Mouse (Mus musculus) thymus, postnatal 25 days (tissue): ENCODE measurements around the gene Nol9.
A peak's percentile ranks its signal among the peaks of the same experiment; 100 is the strongest.

Experiments used
- DNase-seq: peaks from one replicate; pipeline ENCODE4 v3.0.0; 2022

Gene Nol9

DNA sequence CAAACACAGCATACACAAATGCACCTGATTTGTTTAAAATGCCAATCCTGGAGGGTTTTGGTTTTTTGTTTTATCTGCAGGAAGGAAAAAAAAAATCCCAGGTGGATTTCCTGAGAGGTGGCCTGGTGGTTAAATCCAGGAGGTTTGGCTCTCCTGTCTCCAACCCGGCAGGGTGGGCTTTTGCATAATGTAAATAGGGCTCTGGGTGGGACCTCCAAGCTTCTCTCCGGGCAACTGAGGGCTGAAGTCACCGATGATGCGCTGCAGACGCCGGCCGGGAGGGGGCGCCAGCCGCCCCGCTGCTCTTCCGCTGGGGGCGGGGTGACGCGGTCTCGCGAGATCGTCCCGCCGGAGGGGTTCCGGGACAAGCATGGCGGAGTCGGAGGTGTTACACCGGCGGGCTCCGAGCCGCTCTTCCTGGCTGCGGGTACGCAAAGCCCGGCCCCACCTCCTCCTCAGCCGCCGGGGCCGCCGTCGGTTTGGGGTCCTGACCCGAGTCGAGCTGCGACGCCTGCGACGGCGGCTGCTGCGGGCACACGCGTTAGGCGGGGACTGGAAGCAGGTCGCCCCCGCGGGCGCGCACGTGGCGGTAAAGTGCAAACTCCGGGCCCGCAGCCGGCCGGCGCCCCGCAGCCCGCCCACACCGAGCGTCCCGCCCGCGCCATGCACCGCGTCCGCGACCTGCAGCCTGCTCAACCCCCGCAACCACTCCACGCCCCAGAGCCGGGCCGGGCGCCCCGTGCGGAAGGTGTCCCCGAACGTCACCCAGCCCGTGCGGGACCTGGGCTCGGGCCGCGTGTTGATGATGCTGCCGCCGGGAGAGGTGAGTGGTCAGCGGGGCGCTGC, at the start of gene Nol9:
Gene Nol9 (plus strand): TSS at position 337 of the 846 bp plus-strand sequence.
- DNase-seq = peak; percentile 96

DNA sequence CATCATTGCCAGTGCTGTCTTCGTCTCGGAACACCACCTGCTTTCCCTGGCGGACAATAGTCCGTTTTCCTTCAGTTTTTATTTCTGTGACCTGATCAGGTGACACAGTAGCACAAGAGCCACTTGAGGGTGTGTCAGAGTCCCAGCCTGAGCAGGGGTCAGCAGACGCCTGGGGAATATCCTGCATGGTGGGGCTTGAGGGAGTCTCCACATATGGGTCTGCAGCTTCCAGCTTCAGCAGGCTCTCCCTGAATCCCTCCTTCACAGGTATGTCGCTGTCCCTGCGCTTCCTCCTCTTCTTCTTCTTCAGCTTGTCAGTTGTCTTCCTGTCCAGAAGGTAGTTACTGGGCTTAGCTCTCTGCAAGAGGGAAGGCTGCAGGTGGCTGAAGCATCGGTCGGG, 47.0 kb upstream of the Nol9 start:
- no peak for DNase-seq

DNA sequence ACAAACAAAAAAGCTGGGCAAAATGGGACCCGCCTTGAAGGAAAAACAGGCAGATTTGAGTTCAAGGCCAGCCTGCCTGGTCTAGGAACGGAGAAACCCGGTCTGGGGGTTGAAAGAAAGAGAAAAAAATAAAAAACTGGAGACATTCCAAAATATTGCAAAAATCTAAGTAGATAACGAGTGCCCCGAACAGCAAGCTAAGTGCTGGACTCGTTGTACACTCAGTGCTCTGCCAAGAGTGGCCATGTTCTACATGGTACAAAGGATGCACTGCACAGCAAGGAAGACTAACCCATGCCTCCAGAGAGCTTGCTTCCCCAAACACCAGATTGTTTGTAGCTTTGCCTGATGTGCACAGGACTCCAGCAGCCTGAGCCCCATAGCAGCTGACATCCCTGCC, 46.1 kb upstream of the Nol9 start:
- DNase-seq = no peak

GRCm38 (mm10) chr4:151994228-151995171, 44.6 kb upstream of the Nol9 start:
- no peak for DNase-seq

- DNase-seq = peak; percentile 49
Measured at GRCm38 (mm10) chr4:151995371-151996172, 43.5 kb upstream of the Nol9 start.

- peak; percentile 99 for DNase-seq
Measured at GRCm38 (mm10) chr4:151996173-151996950, 42.8 kb upstream of the Nol9 start, which contains the start of gene Phf13. Gene Phf13 (minus strand): TSS chr4:151996258.

DNA sequence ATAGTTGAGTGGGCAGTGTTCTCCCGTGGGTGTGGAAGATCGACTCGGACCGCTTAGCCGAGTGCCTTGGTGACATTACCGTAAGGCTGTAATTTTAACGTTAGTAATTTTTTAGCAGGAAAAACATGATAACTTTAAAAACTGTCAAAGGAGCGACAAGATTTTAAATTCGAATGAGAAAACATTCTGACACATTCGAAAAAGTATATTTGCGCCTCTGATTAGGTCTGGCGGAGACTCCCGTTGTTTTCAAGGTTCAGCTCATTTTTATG, 42.2 kb upstream of the Nol9 start:
- no peak for DNase-seq

DNA sequence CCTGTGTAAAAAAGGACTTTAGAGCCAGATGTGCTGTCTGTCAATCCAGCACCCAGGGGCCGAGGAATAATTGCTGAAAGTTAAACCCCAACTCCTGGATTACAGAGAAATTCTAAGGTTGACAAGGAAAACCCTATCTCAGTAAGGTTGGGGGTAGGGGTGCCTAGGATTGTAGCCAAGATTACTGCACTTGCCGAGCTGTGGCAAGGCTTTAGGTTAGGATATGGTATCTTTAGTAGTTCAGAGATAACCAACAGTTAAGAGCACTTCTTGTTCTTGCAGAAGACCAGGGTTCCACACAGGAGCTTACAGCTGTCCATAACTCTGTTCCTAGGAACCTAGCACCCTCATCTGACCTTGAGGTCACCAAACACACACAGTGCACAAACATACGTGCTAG, 41.4 kb upstream of the Nol9 start:
- DNase-seq = no peak

DNA sequence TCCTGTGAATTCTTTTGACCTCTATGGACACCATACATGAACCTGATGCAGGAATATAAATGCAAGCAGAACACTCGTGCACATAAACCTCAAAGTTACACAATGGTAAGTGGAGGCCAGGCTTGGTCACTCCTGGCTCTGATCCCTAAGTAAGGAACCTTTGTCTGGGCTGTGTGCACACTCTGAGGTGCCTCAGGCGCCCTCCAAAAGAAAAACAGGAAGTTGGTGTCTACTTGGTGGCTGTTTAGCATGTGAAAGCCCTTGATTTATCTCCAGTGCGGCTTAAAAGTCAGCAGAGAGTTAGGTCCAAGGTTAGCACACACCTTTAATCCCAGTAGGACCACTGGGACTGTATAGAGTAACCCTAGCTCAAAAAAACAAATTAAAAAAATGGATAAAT, 39.6 kb upstream of the Nol9 start:
- no peak for DNase-seq

DNA sequence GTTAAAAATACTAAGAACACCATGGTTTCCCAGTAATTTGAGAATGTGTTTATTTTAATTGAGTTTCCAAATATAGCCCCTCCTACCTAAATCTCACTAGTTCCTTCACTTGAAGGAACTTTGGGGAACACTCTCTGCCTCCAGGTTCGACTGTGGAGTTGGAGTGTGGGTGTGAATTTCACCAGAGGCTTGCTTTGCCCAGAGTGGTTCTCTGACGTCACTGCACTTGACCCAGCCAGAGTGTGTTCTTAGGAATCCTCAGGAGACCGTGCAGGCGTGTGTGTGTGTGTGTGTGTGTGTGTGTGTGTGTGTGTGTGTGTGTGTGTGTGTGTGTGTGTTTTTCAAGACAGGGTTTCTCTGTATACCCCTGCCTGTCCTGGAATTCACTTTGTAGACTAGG, 38.2 kb upstream of the Nol9 start:
- no peak for DNase-seq

DNA sequence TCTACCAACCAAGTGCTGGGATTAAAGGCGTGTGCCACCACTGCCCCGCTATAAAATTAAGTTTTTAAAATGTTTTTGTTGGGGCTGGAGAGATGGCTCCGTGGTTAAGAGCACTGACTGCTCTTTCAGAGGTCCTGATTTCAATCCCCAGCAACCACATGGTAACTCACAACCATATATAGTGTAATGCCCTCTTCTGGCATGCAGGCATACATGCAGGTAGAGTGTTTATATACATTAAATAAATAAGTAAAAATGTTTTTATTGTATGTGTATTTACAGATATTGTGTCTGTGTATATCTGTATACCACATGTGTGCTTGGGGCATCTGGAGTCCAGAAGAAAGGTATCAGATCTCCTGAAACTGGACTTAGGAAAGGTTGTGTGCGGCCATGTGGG, 37.8 kb upstream of the Nol9 start:
- no peak for DNase-seq

DNA sequence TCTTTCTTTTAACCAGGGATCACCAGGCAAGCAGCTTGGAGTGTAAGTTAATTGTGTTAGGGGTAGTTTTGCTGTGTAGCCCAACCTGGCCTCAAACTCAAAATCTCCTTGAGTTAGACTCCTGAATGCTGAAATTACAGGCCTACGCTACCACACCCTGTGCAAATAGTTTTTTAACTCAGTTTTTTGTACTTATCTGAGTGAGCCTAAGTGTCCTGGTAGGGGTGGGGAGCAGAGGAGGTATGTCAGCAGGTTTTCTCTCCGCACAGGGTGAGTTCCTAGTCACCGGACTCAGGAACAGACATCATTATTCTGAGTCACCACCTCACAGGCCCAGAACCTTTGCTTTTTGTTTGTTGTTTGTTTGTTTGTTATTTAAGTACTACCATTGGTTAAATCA, 37.1 kb upstream of the Nol9 start:
- DNase-seq = no peak

DNA sequence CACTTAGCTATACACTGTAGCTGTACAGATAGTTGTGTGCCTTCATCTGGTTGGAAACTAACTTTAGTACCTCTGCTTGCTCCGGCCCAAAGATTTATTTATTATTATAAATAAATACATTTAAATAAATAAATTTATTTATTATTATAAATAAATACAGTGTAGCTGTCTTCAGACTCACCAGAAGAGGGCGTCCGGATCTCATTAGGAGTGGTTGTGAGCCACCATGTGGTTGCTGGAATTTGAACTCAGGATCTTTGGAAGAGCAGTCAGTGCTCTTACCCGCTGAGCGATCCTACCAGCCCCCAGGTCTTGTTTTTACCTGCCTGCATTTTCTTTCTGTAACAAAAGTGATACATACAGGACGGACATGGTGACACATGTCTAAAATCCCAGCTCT, 33.0 kb upstream of the Nol9 start:
- no peak for DNase-seq

DNA sequence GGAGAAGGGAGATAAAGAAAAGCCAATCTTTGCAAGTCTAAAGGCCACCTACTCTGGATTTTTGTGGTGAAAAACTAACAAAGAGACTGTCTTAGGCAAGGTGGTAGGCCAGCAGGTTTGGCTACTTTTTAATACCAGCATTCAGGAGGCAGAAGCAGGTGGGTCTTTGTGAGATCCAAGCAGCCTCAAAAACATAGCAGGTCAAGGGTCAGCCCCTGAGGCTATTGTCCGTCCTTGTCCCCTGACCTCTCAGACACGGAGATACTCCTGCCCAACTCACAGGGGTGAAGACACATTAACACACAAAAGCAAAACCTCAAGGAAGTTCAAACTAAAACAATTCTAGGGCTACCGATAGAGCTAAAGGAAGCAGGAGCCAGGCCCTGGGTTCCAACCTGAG, 32.3 kb upstream of the Nol9 start:
- no peak for DNase-seq

- DNase-seq = no peak
Measured at GRCm38 (mm10) chr4:152007481-152008147, 31.5 kb upstream of the Nol9 start.

DNA sequence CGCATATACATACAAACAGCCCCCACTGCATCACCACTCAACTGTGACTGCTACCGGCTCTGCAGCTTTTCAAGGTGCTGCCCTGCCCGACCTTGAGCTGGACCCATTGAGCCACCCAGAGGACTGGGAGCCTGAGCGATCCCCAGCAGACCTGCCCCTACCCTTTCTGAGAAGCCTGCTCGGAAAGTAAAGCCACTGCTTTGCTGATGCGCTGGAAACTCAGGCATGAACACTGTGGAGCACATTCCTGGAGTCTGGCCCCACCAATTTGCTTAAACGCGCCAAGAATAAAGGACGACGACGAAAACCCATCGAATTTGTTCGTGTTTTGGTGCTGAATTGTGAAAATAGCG, 31.0 kb upstream of the Nol9 start:
- DNase-seq = no peak

DNA sequence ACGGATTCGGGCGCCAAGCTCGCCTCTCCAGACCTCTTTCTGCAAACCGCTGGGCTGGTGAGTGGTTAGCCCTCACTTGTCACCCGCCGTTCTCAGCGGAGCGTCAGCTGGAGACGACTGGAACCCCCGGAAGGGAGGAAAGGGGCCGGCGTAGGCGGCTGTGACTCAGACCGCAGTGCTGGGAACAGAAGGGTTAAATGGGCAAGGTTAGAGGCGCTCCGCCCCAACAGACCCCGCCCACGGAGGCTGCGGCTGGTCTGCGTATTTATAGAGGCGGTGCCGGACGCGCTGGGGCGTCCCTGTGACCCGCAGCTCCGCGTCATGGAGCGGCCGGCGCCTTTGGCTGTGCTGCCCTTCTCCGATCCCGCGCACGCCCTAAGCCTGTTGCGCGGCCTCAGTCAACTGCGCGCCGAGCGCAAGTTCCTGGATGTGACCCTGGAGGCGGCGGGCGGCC, 30.5 kb upstream of the Nol9 start, which contains the start of gene Klhl21:
Gene Klhl21 (plus strand): TSS at position 182 of the 454 bp plus-strand sequence.
- DNase-seq = peak; percentile 91

DNA sequence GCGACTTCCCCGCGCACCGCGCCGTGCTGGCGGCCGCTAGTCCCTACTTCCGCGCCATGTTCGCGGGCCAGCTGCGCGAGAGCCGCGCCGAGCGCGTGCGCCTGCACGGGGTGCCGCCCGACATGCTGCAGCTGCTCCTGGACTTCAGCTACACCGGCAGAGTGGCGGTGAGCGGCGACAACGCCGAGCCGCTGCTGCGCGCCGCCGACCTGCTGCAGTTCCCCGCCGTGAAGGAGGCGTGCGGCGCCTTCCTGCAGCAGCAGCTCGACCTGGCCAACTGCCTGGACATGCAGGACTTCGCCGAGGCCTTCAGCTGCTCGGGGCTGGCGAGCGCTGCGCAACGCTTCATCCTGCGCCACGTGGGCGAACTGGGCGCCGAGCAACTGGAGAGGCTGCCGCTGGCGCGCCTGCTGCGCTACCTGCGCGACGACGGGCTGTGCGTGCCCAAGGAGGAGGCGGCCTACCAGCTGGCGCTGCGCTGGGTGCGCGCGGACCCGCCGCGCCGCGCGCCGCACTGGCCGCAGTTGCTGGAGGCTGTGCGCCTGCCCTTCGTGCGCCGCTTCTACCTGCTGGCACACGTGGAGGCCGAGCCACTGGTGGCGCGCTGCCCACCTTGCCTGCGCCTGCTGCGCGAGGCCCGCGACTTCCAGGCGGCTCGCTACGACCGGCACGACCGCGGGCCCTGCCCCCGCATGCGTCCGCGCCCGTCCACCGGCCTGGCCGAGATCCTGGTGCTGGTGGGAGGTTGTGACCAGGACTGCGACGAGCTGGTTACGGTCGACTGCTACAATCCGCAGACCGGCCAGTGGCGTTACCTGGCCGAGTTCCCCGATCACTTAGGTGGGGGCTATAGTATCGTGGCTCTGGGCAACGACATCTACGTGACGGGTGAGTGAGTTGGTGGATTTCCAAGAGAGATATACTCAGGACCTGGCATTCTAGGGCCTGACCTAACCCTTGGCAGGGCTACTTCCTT, 29.8 kb upstream of the Nol9 start:
- peak; percentile 59 for DNase-seq

- no peak for DNase-seq
Measured at GRCm38 (mm10) chr4:152010091-152010706, 28.9 kb upstream of the Nol9 start.

DNA sequence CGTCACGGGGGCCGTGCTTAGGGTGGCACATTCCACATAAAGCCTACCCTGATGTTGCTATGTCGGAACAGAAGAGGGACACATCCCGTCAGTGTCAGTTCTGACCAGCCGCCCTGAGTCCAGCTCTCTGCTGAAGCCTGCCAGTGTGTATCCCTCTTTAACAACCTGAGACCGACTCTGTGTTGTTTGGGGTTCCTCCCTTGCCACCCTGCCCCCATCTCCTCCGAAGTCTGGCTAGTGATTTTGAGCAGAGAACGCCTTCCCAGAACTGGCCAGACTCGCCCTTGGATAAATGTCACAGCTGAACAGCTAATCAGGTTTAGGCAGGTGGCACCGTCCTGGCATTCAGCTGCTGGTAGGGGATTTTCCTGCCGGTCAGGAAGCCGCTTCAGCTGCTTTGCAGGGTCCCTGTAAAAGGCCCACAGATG, 28.4 kb upstream of the Nol9 start:
- DNase-seq = peak; percentile 12
